Mouse (Mus musculus) midbrain, embryonic 12.5 days (tissue): Measurements from ENCODE around the gene Plbd2. TPM values are rescaled to one million over a fixed set of nuclear protein-coding genes. Genes with fewer than 3 reads are reported as not detected.
"Not testable (repeated sequence)": the region's sequence is repeated elsewhere in the genome, so short reads cannot be mapped to it uniquely, and the experiment has no call there.

Source experiments
- ATAC-seq: fragments of 200-750 bp; cut with Nextera tagmentation; 2 replicates; pipeline ENCODE4 v1.8.0; 2017; ENCODE audit warnings: low read depth, moderate TSS enrichment, moderate library complexity; ENCODE audit not compliant: low FRiP score
- H3K27ac ChIP-seq: fragments of 300-500 bp; sonication (generic); replicated peaks from 2 replicates; pipeline ENCODE4 v1.5.1; 2016; ENCODE audit warnings: mild to moderate bottlenecking
- H3K27me3 ChIP-seq: fragments of 300-500 bp; sonication (generic); 2 replicates; pipeline ENCODE4 v1.6.1; 2016; ENCODE audit warnings: mild to moderate bottlenecking
- H3K36me3 ChIP-seq: fragments of 300-500 bp; sonication (generic); 2 replicates; pipeline ENCODE4 v1.6.1; 2016
- H3K4me1 ChIP-seq: fragments of 300-500 bp; sonication (generic); 2 replicates; pipeline ENCODE4 v1.6.1; 2016
- H3K4me2 ChIP-seq: fragments of 300-500 bp; sonication (generic); replicated peaks from 2 replicates; pipeline ENCODE4 v1.6.1; 2016; ENCODE audit warnings: mild to moderate bottlenecking, moderate library complexity
- H3K4me3 ChIP-seq: fragments of 300-500 bp; sonication (generic); 2 replicates; pipeline ENCODE4 v1.5.1; 2016; ENCODE audit warnings: mild to moderate bottlenecking
- H3K9ac ChIP-seq: fragments of 300-500 bp; sonication (generic); replicated peaks from 2 replicates; pipeline ENCODE4 v1.6.1; 2016; ENCODE audit warnings: mild to moderate bottlenecking, moderate library complexity
- H3K9me3 ChIP-seq: fragments of 300-500 bp; sonication (generic); 2 replicates; pipeline ENCODE4 v1.6.1; 2016; ENCODE audit warnings: mild to moderate bottlenecking
- WGBS: fragments of 180-500 bp; shearing (Covaris S2); methylation state at CpG from one replicate; pipeline ENCODE4 v1.1.7; 2016; 5-methylcytosine and 5-hydroxymethylcytosine counted together
- polyA plus RNA-seq: library from polyadenylated mRNA; unstranded; fragments of >200 nt; fragmentation: Nextera tagmentation; extraction: Ambion mirVana; gene quantifications from 2 replicates; pipeline ENCODE4 v1.2.1, GENCODE M21; 2016

Plbd2 gene
- polyA plus RNA-seq, 1 experiment from 2014 or later: 36.2 TPM

- Histone ChIP-seq H3K4me1 (peaks cover 21% of the 10 kb centered on the region), H3K4me3 (no peak overlapping the region), H3K27ac (no peak overlapping the region), H3K36me3 (no peaks in the 10 kb centered on the region), H3K9me3 (no peaks in the 10 kb centered on the region), H3K9ac (no peak overlapping the region), H3K4me2 (no peak overlapping the region), H3K27me3 (peaks cover 10% of the 10 kb centered on the region)
- ATAC-seq: no peak
- 74% methylated on average over 9 of the region's 9 CpGs for WGBS
Measured at GRCm38 (mm10) chr5:120506490-120506889, 3.1 kb upstream of the Plbd2 start.

- Histone ChIP-seq H3K27me3 (peaks cover 6% of the 10 kb centered on the region; the same call in 1 of the 2 replicates), H3K9ac (no peak overlapping the region), H3K4me1 (peaks cover 17% of the 10 kb centered on the region), H3K27ac (no peak overlapping the region), H3K36me3 (no peaks in the 10 kb centered on the region), H3K4me2 (no peak overlapping the region), H3K9me3 (no peaks in the 10 kb centered on the region), H3K4me3 (no peak overlapping the region)
- 72% methylated on average over 9 of the region's 9 CpGs for WGBS
- ATAC-seq: no peak
Measured at GRCm38 (mm10) chr5:120505781-120506180, 2.4 kb upstream of the Plbd2 start.

GRCm38 (mm10) chr5:120505368-120505767, 1.9 kb upstream of the Plbd2 start:
- Histone ChIP-seq H3K9me3 (no peaks in the 10 kb centered on the region), H3K36me3 (no peaks in the 10 kb centered on the region), H3K4me3 (no peak overlapping the region), H3K27ac (no peak overlapping the region), H3K9ac (no peak overlapping the region), H3K4me2 (no peak overlapping the region), H3K4me1 (peaks cover 14% of the 10 kb centered on the region), H3K27me3 (peaks cover 6% of the 10 kb centered on the region; the same call in 1 of the 2 replicates)
- no peak for ATAC-seq
- WGBS: 20% methylated on average over 16 of the region's 16 CpGs

GRCm38 (mm10) chr5:120502675-120503143, 716 bp downstream of the Plbd2 start:
- Histone ChIP-seq H3K4me3 (peak overlapping the region; percentile 84), H3K4me2 (peak overlapping the region; percentile 89), H3K9me3 (no peaks in the 10 kb centered on the region), H3K9ac (peak overlapping the region; percentile 90), H3K36me3 (peaks cover 9% of the 10 kb centered on the region), H3K27me3 (peaks cover 6% of the 10 kb centered on the region; the same call in 1 of the 2 replicates), H3K4me1 (peaks cover 11% of the 10 kb centered on the region), H3K27ac (0 out of 2 replicates have a peak overlapping the region, but pooled peaks have one; percentile 20)
- 11% methylated on average over 12 of the region's 12 CpGs for WGBS
- 0 out of 2 replicates have a peak, but pooled peaks have one; percentile 3 for ATAC-seq

- Histone ChIP-seq H3K9me3 (no peaks in the 10 kb centered on the region), H3K4me2 (peak overlapping the region; percentile 89), H3K36me3 (peaks cover 10% of the 10 kb centered on the region), H3K27me3 (peaks cover 6% of the 10 kb centered on the region; the same call in 1 of the 2 replicates), H3K9ac (peak overlapping the region; percentile 90; the same call in 1 of the 2 replicates), H3K4me3 (peak overlapping the region; percentile 84), H3K4me1 (peaks cover 11% of the 10 kb centered on the region), H3K27ac (no peak overlapping the region)
- WGBS: 70% methylated on average over 9 of the region's 9 CpGs
- ATAC-seq: no peak
Measured at GRCm38 (mm10) chr5:120502147-120502621, 1.2 kb downstream of the Plbd2 start.

GRCm38 (mm10) chr5:120500609-120501008, 2.8 kb downstream of the Plbd2 start:
- Histone ChIP-seq H3K36me3 (peaks cover 12% of the 10 kb centered on the region), H3K4me1 (peaks cover 11% of the 10 kb centered on the region)
- not testable (repeated sequence) for H3K4me2 ChIP-seq, H3K4me3 ChIP-seq, H3K27ac ChIP-seq, H3K27me3 ChIP-seq, ATAC-seq, H3K9ac ChIP-seq, H3K9me3 ChIP-seq
- 87% methylated on average over 9 of the region's 9 CpGs for WGBS

- no peak for ATAC-seq
- Histone ChIP-seq H3K4me1 (peaks cover 11% of the 10 kb centered on the region), H3K4me2 (no peak overlapping the region), H3K4me3 (no peak overlapping the region), H3K9ac (no peak overlapping the region), H3K36me3 (peaks cover 12% of the 10 kb centered on the region), H3K27me3 (peaks cover 6% of the 10 kb centered on the region; the same call in 1 of the 2 replicates), H3K27ac (no peak overlapping the region), H3K9me3 (no peaks in the 10 kb centered on the region)
- 90% methylated on average over 4 of the region's 4 CpGs for WGBS
Measured at GRCm38 (mm10) chr5:120499202-120499601, 4.2 kb downstream of the Plbd2 start.

- Histone ChIP-seq H3K27me3 (0 out of 2 replicates have a peak, but pooled peaks cover under 1% of the 10 kb centered on the region), H3K9ac (no peak overlapping the region), H3K4me1 (peaks cover 1% of the 10 kb centered on the region), H3K4me3 (no peak overlapping the region), H3K4me2 (no peak overlapping the region), H3K9me3 (no peaks in the 10 kb centered on the region), H3K36me3 (peaks cover 25% of the 10 kb centered on the region), H3K27ac (no peak overlapping the region)
- no peak for ATAC-seq
- WGBS: 88% methylated on average over 3 of the region's 3 CpGs
Measured at GRCm38 (mm10) chr5:120497071-120497470, 6.4 kb downstream of the Plbd2 start.

GRCm38 (mm10) chr5:120495703-120496226, 7.7 kb downstream of the Plbd2 start:
- H3K9me3 ChIP-seq: no peaks in the 10 kb centered on the region
- H3K27ac ChIP-seq: no peak overlapping the region
- peaks cover 27% of the 10 kb centered on the region for H3K36me3 ChIP-seq
- no peak overlapping the region for H3K4me3 ChIP-seq
- no peak overlapping the region for H3K9ac ChIP-seq
- H3K4me2 ChIP-seq: no peak overlapping the region
- ATAC-seq: no peak
- 0 out of 2 replicates have a peak, but pooled peaks cover 2% of the 10 kb centered on the region for H3K4me1 ChIP-seq
- WGBS: 93% methylated on average over 13 of the region's 13 CpGs
- no peaks in the 10 kb centered on the region for H3K27me3 ChIP-seq

- no peaks in the 10 kb centered on the region for H3K9me3 ChIP-seq
- no peak overlapping the region for H3K4me2 ChIP-seq
- no peak overlapping the region for H3K27ac ChIP-seq
- H3K4me3 ChIP-seq: no peak overlapping the region
- no peak overlapping the region for H3K9ac ChIP-seq
- H3K4me1 ChIP-seq: peaks cover 4% of the 10 kb centered on the region; the same call in 1 of the 2 replicates
- 81% methylated on average over 10 of the region's 10 CpGs for WGBS
- H3K36me3 ChIP-seq: peaks cover 31% of the 10 kb centered on the region
- no peak for ATAC-seq
- H3K27me3 ChIP-seq: no peaks in the 10 kb centered on the region
Measured at GRCm38 (mm10) chr5:120495064-120495702, 8.2 kb downstream of the Plbd2 start.

- Histone ChIP-seq H3K4me1 (peaks cover 4% of the 10 kb centered on the region; the same call in 1 of the 2 replicates), H3K9me3 (no peaks in the 10 kb centered on the region), H3K4me3 (no peak overlapping the region), H3K36me3 (peaks cover 31% of the 10 kb centered on the region), H3K27ac (no peak overlapping the region), H3K9ac (no peak overlapping the region), H3K4me2 (no peak overlapping the region), H3K27me3 (no peaks in the 10 kb centered on the region)
- ATAC-seq: no peak
- WGBS: 83% methylated on average over 9 of the region's 9 CpGs
Measured at GRCm38 (mm10) chr5:120493873-120494395, 9.5 kb downstream of the Plbd2 start.

GRCm38 (mm10) chr5:120493440-120493839, 10.0 kb downstream of the Plbd2 start:
- Histone ChIP-seq H3K4me2 (no peak overlapping the region), H3K27ac (no peak overlapping the region), H3K9me3 (no peaks in the 10 kb centered on the region), H3K4me1 (peaks cover 4% of the 10 kb centered on the region; the same call in 1 of the 2 replicates), H3K4me3 (no peak overlapping the region), H3K27me3 (no peaks in the 10 kb centered on the region), H3K9ac (no peak overlapping the region), H3K36me3 (peaks cover 26% of the 10 kb centered on the region)
- 88% methylated on average over 6 of the region's 6 CpGs for WGBS
- ATAC-seq: no peak
